Mouse (Mus musculus): Measurements from ENCODE around the gene Ucp3. TPM values are rescaled to one million over a fixed set of nuclear protein-coding genes. Genes with fewer than 3 reads are reported as not detected.
A peak's percentile ranks its signal among the peaks of the same experiment; 100 is the strongest.

The Ucp3 gene
- polyA plus RNA-seq, 1 experiment from 2014 or later, result 1.4 TPM

GRCm38 (mm10) chr7:100443728-100444127 lies 29.1 kb upstream of the Ucp3 start:
- TF ChIP-seq CTCF (IDR thresholded peaks at IDR 0.05; ENCODE audit: low read depth) (no peak), EP300 (optimal IDR thresholded peaks at IDR 0.05) (no peak)
- no peak overlapping the region for H3K9ac ChIP-seq (ENCODE audit: low read length)
- ATAC-seq (ENCODE audit: low FRiP score, low TSS enrichment) (no peak), DNase-seq (ENCODE audit: low spot score) (no peak)
- H3K27me3 ChIP-seq (ENCODE audit: control insufficient read depth, insufficient read depth, low read length), result no peaks in the 10 kb centered on the region
- H3K36me3 ChIP-seq (ENCODE audit: control insufficient read depth, insufficient read depth, low read length), result peaks cover 5% of the 10 kb centered on the region; the same call in 1 of the 2 replicates
- WGBS, result 94% methylated on average over 4 of the region's 4 CpGs
- no peaks in the 10 kb centered on the region for H3K9me3 ChIP-seq (ENCODE audit: control insufficient read depth, low read length)
- no peak overlapping the region for H3K27ac ChIP-seq (replicated peaks)
- no peak overlapping the region for H3K4me3 ChIP-seq (ENCODE audit: low read depth, low read length)
- H3K4me2 ChIP-seq (replicated peaks; ENCODE audit: low read depth), result no peak overlapping the region
- no peaks in the 10 kb centered on the region for H3K4me1 ChIP-seq (replicated peaks; ENCODE audit: control insufficient read depth, insufficient read depth)

- Histone ChIP-seq H3K9me3 (ENCODE audit: control insufficient read depth, low read length) (no peaks in the 10 kb centered on the region), H3K27me3 (ENCODE audit: control insufficient read depth, insufficient read depth, low read length) (no peaks in the 10 kb centered on the region), H3K9ac (ENCODE audit: low read length) (no peak overlapping the region), H3K36me3 (ENCODE audit: control insufficient read depth, insufficient read depth, low read length) (peaks cover 10% of the 10 kb centered on the region), H3K4me3 (ENCODE audit: low read depth, low read length) (no peak overlapping the region), H3K4me2 (replicated peaks; ENCODE audit: low read depth) (no peak overlapping the region), H3K27ac (replicated peaks) (no peak overlapping the region), H3K4me1 (replicated peaks; ENCODE audit: control insufficient read depth, insufficient read depth) (no peaks in the 10 kb centered on the region)
- WGBS, result 93% methylated on average over 5 of the region's 5 CpGs
- TF ChIP-seq EP300 (optimal IDR thresholded peaks at IDR 0.05) (no peak), CTCF (IDR thresholded peaks at IDR 0.05; ENCODE audit: low read depth) (no peak)
- no peak for DNase-seq (ENCODE audit: low spot score)
- no peak for ATAC-seq (ENCODE audit: low FRiP score, low TSS enrichment)
Measured at GRCm38 (mm10) chr7:100446271-100446670, 26.5 kb upstream of the Ucp3 start.

DNA sequence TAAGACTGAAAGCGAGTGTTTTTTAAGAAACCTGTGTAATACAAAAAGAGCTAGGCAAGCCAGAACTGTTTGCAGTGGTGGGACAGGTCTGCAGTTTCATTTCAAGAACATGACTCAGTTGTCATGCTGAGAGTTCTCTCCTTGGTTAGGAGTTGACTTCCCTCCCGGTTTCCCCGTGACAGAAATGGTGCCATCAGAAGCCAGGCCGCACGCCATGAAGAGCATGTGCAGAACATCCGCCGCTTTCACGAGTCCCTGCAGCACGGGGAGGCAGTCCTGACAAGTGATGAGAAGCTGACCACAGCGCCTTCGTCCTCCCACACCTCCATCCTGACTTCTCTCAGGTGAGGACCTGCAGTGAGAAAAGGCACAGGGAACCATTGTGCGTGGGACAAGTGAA lies 24.3 kb upstream of the Ucp3 start:
- H3K4me1 ChIP-seq (replicated peaks; ENCODE audit: control insufficient read depth, insufficient read depth), result no peaks in the 10 kb centered on the region
- H3K36me3 ChIP-seq (ENCODE audit: control insufficient read depth, insufficient read depth, low read length), result peaks cover 14% of the 10 kb centered on the region
- no peak overlapping the region for H3K4me3 ChIP-seq (ENCODE audit: low read depth, low read length)
- WGBS, result 89% methylated on average over 12 of the region's 12 CpGs
- H3K27me3 ChIP-seq (ENCODE audit: control insufficient read depth, insufficient read depth, low read length), result no peaks in the 10 kb centered on the region
- no peaks in the 10 kb centered on the region for H3K9me3 ChIP-seq (ENCODE audit: control insufficient read depth, low read length)
- H3K27ac ChIP-seq (replicated peaks), result no peak overlapping the region
- DNase-seq (ENCODE audit: low spot score) (no peak), ATAC-seq (ENCODE audit: low FRiP score, low TSS enrichment) (no peak)
- H3K9ac ChIP-seq (ENCODE audit: low read length), result no peak overlapping the region
- no peak overlapping the region for H3K4me2 ChIP-seq (replicated peaks; ENCODE audit: low read depth)
- no peak for TF ChIP-seq EP300 (optimal IDR thresholded peaks at IDR 0.05)
- no peak for TF ChIP-seq CTCF (IDR thresholded peaks at IDR 0.05; ENCODE audit: low read depth)

- no peak overlapping the region for H3K4me2 ChIP-seq (replicated peaks; ENCODE audit: low read depth)
- H3K27me3 ChIP-seq (ENCODE audit: control insufficient read depth, insufficient read depth, low read length), result no peaks in the 10 kb centered on the region
- no peaks in the 10 kb centered on the region for H3K9me3 ChIP-seq (ENCODE audit: control insufficient read depth, low read length)
- ATAC-seq (ENCODE audit: low FRiP score, low TSS enrichment) (no peak), DNase-seq (ENCODE audit: low spot score) (no peak)
- H3K4me1 ChIP-seq (replicated peaks; ENCODE audit: control insufficient read depth, insufficient read depth), result no peaks in the 10 kb centered on the region
- no peak overlapping the region for H3K9ac ChIP-seq (ENCODE audit: low read length)
- no peak overlapping the region for H3K27ac ChIP-seq (replicated peaks)
- peaks cover 14% of the 10 kb centered on the region for H3K36me3 ChIP-seq (ENCODE audit: control insufficient read depth, insufficient read depth, low read length)
- WGBS, result 93% methylated on average over 3 of the region's 3 CpGs
- TF ChIP-seq CTCF (IDR thresholded peaks at IDR 0.05; ENCODE audit: low read depth) (no peak), EP300 (optimal IDR thresholded peaks at IDR 0.05) (no peak)
- H3K4me3 ChIP-seq (ENCODE audit: low read depth, low read length), result no peak overlapping the region
Measured at GRCm38 (mm10) chr7:100448985-100449384, 23.8 kb upstream of the Ucp3 start.

- peak; percentile 74 for ATAC-seq (ENCODE audit: low FRiP score, low TSS enrichment)
- H3K4me3 ChIP-seq (ENCODE audit: low read depth, low read length), result no peak overlapping the region
- H3K9ac ChIP-seq (ENCODE audit: low read length), result no peak overlapping the region
- WGBS, result 31% methylated on average over 1 of the region's 1 CpGs
- H3K36me3 ChIP-seq (ENCODE audit: control insufficient read depth, insufficient read depth, low read length), result peaks cover 4% of the 10 kb centered on the region
- H3K4me2 ChIP-seq (replicated peaks; ENCODE audit: low read depth), result no peak overlapping the region
- H3K27me3 ChIP-seq (ENCODE audit: control insufficient read depth, insufficient read depth, low read length), result no peaks in the 10 kb centered on the region
- H3K9me3 ChIP-seq (ENCODE audit: control insufficient read depth, low read length), result no peaks in the 10 kb centered on the region
- H3K4me1 ChIP-seq (replicated peaks; ENCODE audit: control insufficient read depth, insufficient read depth), result no peaks in the 10 kb centered on the region
- TF ChIP-seq EP300 (optimal IDR thresholded peaks at IDR 0.05) (no peak), CTCF (IDR thresholded peaks at IDR 0.05; ENCODE audit: low read depth) (peak; percentile 27; the same call in 1 of the 2 replicates)
- H3K27ac ChIP-seq (replicated peaks), result no peak overlapping the region
- peak; percentile 49 for DNase-seq (ENCODE audit: low spot score)
Measured at GRCm38 (mm10) chr7:100458153-100458552, 14.6 kb upstream of the Ucp3 start.

DNA sequence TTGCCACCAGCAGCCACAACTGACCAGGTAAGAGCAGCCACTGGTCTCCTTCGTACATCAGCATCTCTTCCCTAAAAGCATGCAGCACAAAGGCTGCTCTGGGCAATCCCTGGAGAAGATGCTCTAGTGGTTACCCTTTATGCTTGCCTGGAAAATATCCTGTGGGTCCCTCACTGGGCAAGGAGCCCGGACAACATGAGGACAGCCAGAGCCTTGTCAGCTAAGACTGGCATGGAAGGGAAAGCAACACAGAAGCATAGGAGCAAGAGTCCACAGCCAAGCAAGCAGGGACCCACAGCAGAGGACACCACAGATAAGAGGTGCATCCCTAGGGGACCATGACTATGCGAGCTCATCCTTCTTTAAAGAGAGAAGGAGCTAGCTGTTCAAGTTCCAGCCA lies 12.9 kb upstream of the Ucp3 start:
- WGBS, result 90% methylated on average over 3 of the region's 3 CpGs
- Histone ChIP-seq H3K9ac (ENCODE audit: low read length) (no peak overlapping the region), H3K27ac (replicated peaks) (no peak overlapping the region), H3K4me2 (replicated peaks; ENCODE audit: low read depth) (no peak overlapping the region), H3K4me1 (replicated peaks; ENCODE audit: control insufficient read depth, insufficient read depth) (no peaks in the 10 kb centered on the region; the same call in 1 of the 2 replicates), H3K9me3 (ENCODE audit: control insufficient read depth, low read length) (no peaks in the 10 kb centered on the region), H3K4me3 (ENCODE audit: low read depth, low read length) (no peak overlapping the region), H3K27me3 (ENCODE audit: control insufficient read depth, insufficient read depth, low read length) (no peaks in the 10 kb centered on the region), H3K36me3 (ENCODE audit: control insufficient read depth, insufficient read depth, low read length) (peaks cover 4% of the 10 kb centered on the region)
- DNase-seq (ENCODE audit: low spot score) (no peak), ATAC-seq (ENCODE audit: low FRiP score, low TSS enrichment) (no peak)
- TF ChIP-seq EP300 (optimal IDR thresholded peaks at IDR 0.05) (no peak), CTCF (IDR thresholded peaks at IDR 0.05; ENCODE audit: low read depth) (no peak)
